Mouse (Mus musculus) ES-Bruce4 (cell line): ENCODE data around the gene 1810055G02Rik. TPM values are rescaled to one million over a fixed set of nuclear protein-coding genes. Genes with fewer than 3 reads are reported as not detected.

Experiments
- H3K27ac ChIP-seq: 2 replicates; pipeline ENCODE4 v1.5.1; 2012; ENCODE audit warnings: low read length, inconsistent platforms; ENCODE audit not compliant: insufficient read depth
- H3K27me3 ChIP-seq: 2 replicates; pipeline ENCODE4 v1.6.1; 2012; ENCODE audit warnings: mild to moderate bottlenecking, low read length, inconsistent platforms; ENCODE audit not compliant: control insufficient read depth, poor library complexity, insufficient read depth, severe bottlenecking
- H3K36me3 ChIP-seq: 2 replicates; pipeline ENCODE4 v1.6.1; 2012; ENCODE audit warnings: inconsistent platforms, mild to moderate bottlenecking, low read length, moderate library complexity; ENCODE audit not compliant: control insufficient read depth, poor library complexity, insufficient read depth, severe bottlenecking
- H3K4me1 ChIP-seq: one replicate; pipeline ENCODE4 v1.8.1; 2011; ENCODE audit warnings: low read length; ENCODE audit not compliant: control insufficient read depth, insufficient read depth
- H3K4me3 ChIP-seq: 2 replicates; pipeline ENCODE4 v1.5.1; 2011; ENCODE audit warnings: low read depth, mild to moderate bottlenecking, low read length
- H3K9ac ChIP-seq: 2 replicates; pipeline ENCODE4 v1.6.1; 2012; ENCODE audit warnings: low read depth, mild to moderate bottlenecking, inconsistent platforms; ENCODE audit not compliant: poor library complexity, severe bottlenecking
- H3K9me3 ChIP-seq: replicated peaks from 2 replicates; pipeline ENCODE4 v1.6.1; 2012; ENCODE audit warnings: mild to moderate bottlenecking, low read length, inconsistent platforms; ENCODE audit not compliant: control insufficient read depth, poor library complexity, insufficient read depth, severe bottlenecking
- CTCF ChIP-seq: IDR thresholded peaks from one replicate; pipeline ENCODE4 v1.8.1; 2011; ENCODE audit warnings: low read depth, low read length
- EP300 ChIP-seq: IDR thresholded peaks from 2 replicates; pipeline ENCODE4 v1.6.1; 2011; ENCODE audit warnings: low read depth, low read length; ENCODE audit not compliant: insufficient read depth
- POLR2A ChIP-seq: IDR thresholded peaks from one replicate; pipeline ENCODE4 v1.8.1; 2011; ENCODE audit warnings: low read length; ENCODE audit not compliant: insufficient read depth
- polyA plus RNA-seq: library from polyadenylated mRNA; stranded (reverse); fragments of >200 nt; gene quantifications from 2 replicates; pipeline ENCODE4 v1.2.4, GENCODE M21; 2011; ENCODE audit warnings: low read depth; ENCODE audit not compliant: missing spikeins, insufficient read depth, insufficient read length

1810055G02Rik gene
- polyA plus RNA-seq, 1 experiment: 30.7 TPM

GRCm38 (mm10) chr19:3698035-3698434 is 10.1 kb upstream of the 1810055G02Rik start:
- Histone ChIP-seq H3K9me3 (no peaks in the 10 kb centered on the region), H3K36me3 (no peaks in the 10 kb centered on the region), H3K4me3 (no peak overlapping the region), H3K27me3 (no peaks in the 10 kb centered on the region), H3K27ac (no peak overlapping the region), H3K4me1 (no peaks in the 10 kb centered on the region), H3K9ac (no peak overlapping the region)
- TF ChIP-seq EP300: no peak
- TF ChIP-seq CTCF: no peak
- no peak for TF ChIP-seq POLR2A

- H3K4me1 ChIP-seq: no peaks in the 10 kb centered on the region
- no peaks in the 10 kb centered on the region for H3K9me3 ChIP-seq
- no peaks in the 10 kb centered on the region for H3K27me3 ChIP-seq
- H3K36me3 ChIP-seq: no peaks in the 10 kb centered on the region
- no peak overlapping the region for H3K9ac ChIP-seq
- H3K27ac ChIP-seq: no peak overlapping the region
- no peak overlapping the region for H3K4me3 ChIP-seq
- TF ChIP-seq CTCF: peak; percentile 94
- 0 out of 2 replicates have a peak, but pooled peaks have one; percentile 30 for TF ChIP-seq EP300
- TF ChIP-seq POLR2A: no peak
Observed at GRCm38 (mm10) chr19:3699508-3700438, 8.3 kb upstream of the 1810055G02Rik start.

- peaks cover 2% of the 10 kb centered on the region for H3K4me1 ChIP-seq
- no peaks in the 10 kb centered on the region for H3K36me3 ChIP-seq
- no peaks in the 10 kb centered on the region for H3K27me3 ChIP-seq
- H3K4me3 ChIP-seq: no peak overlapping the region
- H3K9me3 ChIP-seq: no peaks in the 10 kb centered on the region
- TF ChIP-seq EP300 (no peak), POLR2A (no peak), CTCF (no peak)
- H3K27ac ChIP-seq: no peak overlapping the region
- H3K9ac ChIP-seq: no peak overlapping the region
Observed at GRCm38 (mm10) chr19:3702460-3702859, 5.6 kb upstream of the 1810055G02Rik start.

- Histone ChIP-seq H3K9me3 (no peaks in the 10 kb centered on the region), H3K36me3 (no peaks in the 10 kb centered on the region), H3K4me3 (no peak overlapping the region), H3K27ac (peak overlapping the region; percentile 65), H3K27me3 (no peaks in the 10 kb centered on the region), H3K9ac (no peak overlapping the region), H3K4me1 (peaks cover 2% of the 10 kb centered on the region)
- no peak for TF ChIP-seq CTCF
- no peak for TF ChIP-seq POLR2A
- no peak for TF ChIP-seq EP300
Observed at GRCm38 (mm10) chr19:3706258-3706657, 1.8 kb upstream of the 1810055G02Rik start.

GRCm38 (mm10) chr19:3707553-3707952 is 540 bp upstream of the 1810055G02Rik start:
- Histone ChIP-seq H3K9me3 (no peaks in the 10 kb centered on the region), H3K27me3 (no peaks in the 10 kb centered on the region), H3K36me3 (no peaks in the 10 kb centered on the region), H3K9ac (peak overlapping the region; percentile 52), H3K4me1 (peaks cover 2% of the 10 kb centered on the region), H3K27ac (peak overlapping the region; percentile 56), H3K4me3 (peak overlapping the region; percentile 80)
- no peak for TF ChIP-seq EP300
- no peak for TF ChIP-seq POLR2A
- no peak for TF ChIP-seq CTCF

- H3K27ac ChIP-seq: no peak overlapping the region
- H3K4me3 ChIP-seq: no peak overlapping the region; the same call in 1 of the 2 replicates
- peak overlapping the region; percentile 69 for H3K9ac ChIP-seq
- TF ChIP-seq CTCF: no peak
- no peak for TF ChIP-seq POLR2A
- no peak for TF ChIP-seq EP300
- H3K27me3 ChIP-seq: no peaks in the 10 kb centered on the region
- no peaks in the 10 kb centered on the region for H3K9me3 ChIP-seq
- no peaks in the 10 kb centered on the region for H3K36me3 ChIP-seq
- peaks cover 2% of the 10 kb centered on the region for H3K4me1 ChIP-seq
Observed at GRCm38 (mm10) chr19:3709013-3709787, 1.1 kb downstream of the 1810055G02Rik start.
